Mouse (Mus musculus) ES-E14 (cell line): ENCODE measurements around the gene Gpc6. TPM values are rescaled to one million over a fixed set of nuclear protein-coding genes. Genes with fewer than 3 reads are reported as not detected.

ENCODE experiments used
- DNase-seq: peaks from one replicate; pipeline ENCODE4 v3.0.0-alpha.2; 2013; ENCODE audit warnings: low read depth, low spot score
- H3K27ac ChIP-seq: 2 replicates; pipeline ENCODE4 v1.5.1; 2012; ENCODE audit warnings: low read depth, mild to moderate bottlenecking, low read length, moderate library complexity, mixed read lengths; ENCODE audit not compliant: poor library complexity, insufficient read depth, severe bottlenecking
- H3K36me3 ChIP-seq: 2 replicates; pipeline ENCODE4 v1.6.1; 2012; ENCODE audit warnings: mild to moderate bottlenecking, low read length, moderate library complexity, mixed read lengths; ENCODE audit not compliant: control insufficient read depth, poor library complexity, insufficient read depth, severe bottlenecking
- H3K4me1 ChIP-seq, 2 experiments: fragments of 150-350 bp in 1 of 2; sonication (generic) in 1 of 2; 2 replicates each; pipeline ENCODE4 v1.6.1; 2012; ENCODE audit warnings: low read length in 2 of 2, mild to moderate bottlenecking in 1 of 2, mixed read lengths in 1 of 2; ENCODE audit not compliant: control insufficient read depth in 2 of 2, insufficient read depth in 2 of 2, poor library complexity in 1 of 2
- H3K4me3 ChIP-seq, 2 experiments: fragments of 150-350 bp in 1 of 2; sonication (generic) in 1 of 2; 2 replicates each; pipeline ENCODE4 v1.5.1; 2012; ENCODE audit warnings: low read length in 2 of 2, low read depth in 1 of 2, mild to moderate bottlenecking in 1 of 2, mixed read lengths in 1 of 2; ENCODE audit not compliant: insufficient read depth in 1 of 2, poor library complexity in 1 of 2, severe bottlenecking in 1 of 2
- H3K9ac ChIP-seq: 2 replicates; pipeline ENCODE4 v1.6.1; 2012; ENCODE audit warnings: low read depth, mild to moderate bottlenecking, low read length, mixed read lengths; ENCODE audit not compliant: poor library complexity, insufficient read depth, severe bottlenecking
- H3K9me3 ChIP-seq: fragments of 150-350 bp; sonication (generic); 2 replicates; pipeline ENCODE4 v1.6.1; 2012; ENCODE audit warnings: low read depth, mild to moderate bottlenecking, low read length; ENCODE audit not compliant: control insufficient read depth, insufficient read depth
- CHD2 ChIP-seq: IDR thresholded peaks from 2 replicates; pipeline ENCODE4 v1.6.1; 2014; ENCODE audit warnings: mild to moderate bottlenecking, low read depth, low read length, inconsistent platforms
- HCFC1 ChIP-seq: IDR thresholded peaks from 2 replicates; pipeline ENCODE4 v1.6.1; 2012; ENCODE audit warnings: low read length, inconsistent platforms, borderline replicate concordance; ENCODE audit not compliant: insufficient read depth
- MAFK ChIP-seq: IDR thresholded peaks from 2 replicates; pipeline ENCODE4 v1.6.1; 2014; ENCODE audit warnings: mild to moderate bottlenecking, low read depth, low read length, inconsistent platforms; ENCODE audit not compliant: insufficient read depth
- ZC3H11A ChIP-seq: IDR thresholded peaks from 2 replicates; pipeline ENCODE4 v1.6.1; 2012; ENCODE audit warnings: low read depth, mild to moderate bottlenecking, inconsistent platforms, low read length, borderline replicate concordance
- ZNF384 ChIP-seq: IDR thresholded peaks from 2 replicates; pipeline ENCODE4 v1.6.1; 2012; ENCODE audit warnings: low read depth, low read length, inconsistent platforms
- in situ Hi-C, 2 experiments: fragments of 600-800 bp; cut with MboI; formaldehyde crosslinking; loops; one replicate each; pipeline ENCODE4 v1.15.1; 2025; ENCODE audit warnings: low sequenced_read_pairs in 2 of 2, inconsistent platforms in 1 of 2; ENCODE audit not compliant: unreplicated experiment in 2 of 2
- total RNA-seq: library from RNA; depleted of rRNA; stranded (reverse); fragments of 300-350 nt; gene quantifications from 2 replicates; pipeline ENCODE4 v1.2.3, GENCODE M21; 2012

The Gpc6 gene
- total RNA-seq, 1 experiment = 3.2 TPM

GRCm38 (mm10) chr14:117634238-117634940 lies 709.3 kb downstream of the Gpc6 start:
- no peak overlapping the region for H3K9ac ChIP-seq
- H3K9me3 ChIP-seq = no peaks in the 10 kb centered on the region
- DNase-seq = no peak
- no peaks in the 10 kb centered on the region for H3K4me1 ChIP-seq
- no peak for TF ChIP-seq MAFK
- TF ChIP-seq HCFC1 = no peak
- no peak for TF ChIP-seq ZC3H11A
- no peak for TF ChIP-seq ZNF384
- TF ChIP-seq CHD2 = no peak
- H3K4me3 ChIP-seq = no peak overlapping the region
- in situ Hi-C loops = no loop called here
- H3K27ac ChIP-seq = no peak overlapping the region
- H3K36me3 ChIP-seq = no peaks in the 10 kb centered on the region

GRCm38 (mm10) chr14:117641853-117642252 lies 716.7 kb downstream of the Gpc6 start:
- no peak overlapping the region for H3K27ac ChIP-seq
- no peaks in the 10 kb centered on the region for H3K36me3 ChIP-seq
- H3K9me3 ChIP-seq = no peaks in the 10 kb centered on the region
- H3K4me1 ChIP-seq = no peaks in the 10 kb centered on the region
- no peak for TF ChIP-seq CHD2
- TF ChIP-seq HCFC1 = no peak
- TF ChIP-seq ZC3H11A = no peak
- no peak for TF ChIP-seq MAFK
- TF ChIP-seq ZNF384 = no peak
- in situ Hi-C loops = no loop called here
- no peak overlapping the region for H3K4me3 ChIP-seq
- no peak overlapping the region for H3K9ac ChIP-seq
- no peak for DNase-seq

GRCm38 (mm10) chr14:117643069-117643468 lies 718.0 kb downstream of the Gpc6 start:
- no peak for DNase-seq
- in situ Hi-C loops = no loop called here
- Histone ChIP-seq H3K4me1 (no peaks in the 10 kb centered on the region), H3K36me3 (no peaks in the 10 kb centered on the region), H3K4me3 (no peak overlapping the region), H3K9me3 (no peaks in the 10 kb centered on the region), H3K9ac (no peak overlapping the region), H3K27ac (no peak overlapping the region)
- TF ChIP-seq HCFC1 = no peak
- TF ChIP-seq MAFK = no peak
- no peak for TF ChIP-seq ZC3H11A
- no peak for TF ChIP-seq ZNF384
- TF ChIP-seq CHD2 = no peak

GRCm38 (mm10) chr14:117648199-117648960 lies 723.3 kb downstream of the Gpc6 start:
- Histone ChIP-seq H3K9ac (no peak overlapping the region), H3K9me3 (no peaks in the 10 kb centered on the region), H3K36me3 (no peaks in the 10 kb centered on the region), H3K4me1 (no peaks in the 10 kb centered on the region), H3K4me3 (no peak overlapping the region), H3K27ac (no peak overlapping the region)
- DNase-seq = no peak
- TF ChIP-seq ZC3H11A = no peak
- no peak for TF ChIP-seq MAFK
- TF ChIP-seq CHD2 = no peak
- in situ Hi-C loops = no loop called here
